Mouse (Mus musculus) heart, embryonic 16.5 days (tissue): ENCODE data around the gene Ppm1j. TPM values are rescaled to one million over a fixed set of nuclear protein-coding genes. Genes with fewer than 3 reads are reported as not detected.
"Not testable (repeated sequence)": the region's sequence is repeated elsewhere in the genome, so short reads cannot be mapped to it uniquely, and the experiment has no call there.

Experiments
- ATAC-seq: fragments of 200-750 bp; cut with Nextera tagmentation; replicated peaks from 2 replicates; pipeline ENCODE4 v1.8.0; 2017; ENCODE audit warnings: moderate number of reproducible peaks; ENCODE audit not compliant: insufficient read depth, low FRiP score; ENCODE audit errors: extremely low read depth
- H3K27ac ChIP-seq: fragments of 300-500 bp; sonication (generic); 2 replicates; pipeline ENCODE4 v1.5.1; 2014; ENCODE audit warnings: mild to moderate bottlenecking, low read length, control low read depth, moderate library complexity
- H3K27me3 ChIP-seq: fragments of 300-500 bp; sonication (generic); 2 replicates; pipeline ENCODE4 v1.6.1; 2014; ENCODE audit warnings: low read length, mixed read lengths; ENCODE audit not compliant: control insufficient read depth, insufficient read depth
- H3K36me3 ChIP-seq: fragments of 300-500 bp; sonication (generic); 2 replicates; pipeline ENCODE4 v1.6.1; 2014; ENCODE audit not compliant: control insufficient read depth, insufficient read depth
- H3K4me1 ChIP-seq: fragments of 300-500 bp; sonication (generic); 2 replicates; pipeline ENCODE4 v1.6.1; 2014; ENCODE audit warnings: low read length, mixed read lengths; ENCODE audit not compliant: control insufficient read depth, insufficient read depth
- H3K4me2 ChIP-seq: fragments of 300-500 bp; sonication (generic); 2 replicates; pipeline ENCODE4 v1.6.1; 2014; ENCODE audit warnings: low read depth, mild to moderate bottlenecking, control low read depth, low read length
- H3K4me3 ChIP-seq: fragments of 300-500 bp; sonication (generic); 2 replicates; pipeline ENCODE4 v1.5.1; 2014; ENCODE audit warnings: mild to moderate bottlenecking, control low read depth, low read length
- H3K9ac ChIP-seq: fragments of 300-500 bp; sonication (generic); 2 replicates; pipeline ENCODE4 v1.6.1; 2014; ENCODE audit warnings: low read length, control low read depth
- H3K9me3 ChIP-seq: fragments of 300-500 bp; sonication (generic); replicated peaks from 2 replicates; pipeline ENCODE4 v1.6.1; 2016; ENCODE audit warnings: low read length; ENCODE audit not compliant: control insufficient read depth
- WGBS: fragments of 180-500 bp; shearing (Covaris S2); extraction: QIAGEN DNeasy Blood & Tissue Kit; methylation state at CpG from one replicate; pipeline ENCODE4 v1.1.7; 2014; 5-methylcytosine and 5-hydroxymethylcytosine counted together
- polyA plus RNA-seq: library from polyadenylated mRNA; unstranded; fragments of >200 nt; fragmentation: Nextera tagmentation; extraction: Ambion mirVana; gene quantifications from 2 replicates; pipeline ENCODE4 v1.2.1, GENCODE M21; 2015

Gene Ppm1j
- polyA plus RNA-seq, 1 experiment from 2014 or later, result 36.9 TPM

GRCm38 (mm10) chr3:104796430-104797082 lies 15.7 kb downstream of the Ppm1j start:
- Histone ChIP-seq H3K27ac (no peak overlapping the region), H3K36me3 (peaks cover 57% of the 10 kb centered on the region), H3K9me3 (no peaks in the 10 kb centered on the region), H3K9ac (no peak overlapping the region), H3K27me3 (no peaks in the 10 kb centered on the region), H3K4me3 (no peak overlapping the region), H3K4me2 (no peak overlapping the region), H3K4me1 (peaks cover 45% of the 10 kb centered on the region)
- ATAC-seq, result no peak
- 67% methylated on average over 15 of the region's 15 CpGs for whole genome bisulfite sequencing

GRCm38 (mm10) chr3:104800681-104801080 lies 19.8 kb downstream of the Ppm1j start:
- 94% methylated on average over 11 of the region's 11 CpGs for WGBS
- Histone ChIP-seq H3K27me3 (no peaks in the 10 kb centered on the region), H3K27ac (no peak overlapping the region), H3K4me3 (no peak overlapping the region), H3K4me2 (no peak overlapping the region), H3K4me1 (peaks cover 10% of the 10 kb centered on the region), H3K9me3 (no peaks in the 10 kb centered on the region), H3K9ac (no peak overlapping the region), H3K36me3 (peaks cover 56% of the 10 kb centered on the region)
- no peak for ATAC-seq

- H3K27ac ChIP-seq, result no peak overlapping the region
- no peaks in the 10 kb centered on the region for H3K9me3 ChIP-seq
- peaks cover 49% of the 10 kb centered on the region for H3K36me3 ChIP-seq
- peaks cover 9% of the 10 kb centered on the region for H3K4me1 ChIP-seq
- 85% methylated on average over 6 of the region's 6 CpGs for WGBS
- no peak overlapping the region for H3K9ac ChIP-seq
- H3K4me3 ChIP-seq, result no peak overlapping the region
- H3K4me2 ChIP-seq, result no peak overlapping the region
- ATAC-seq, result no peak
- no peaks in the 10 kb centered on the region for H3K27me3 ChIP-seq
Observed at GRCm38 (mm10) chr3:104801481-104801880, 20.6 kb downstream of the Ppm1j start.

GRCm38 (mm10) chr3:104804312-104804711 lies 23.5 kb downstream of the Ppm1j start:
- ATAC-seq, result no peak
- Histone ChIP-seq H3K4me2 (no peak overlapping the region), H3K9me3 (no peaks in the 10 kb centered on the region), H3K4me3 (no peak overlapping the region), H3K9ac (no peak overlapping the region), H3K27me3 (no peaks in the 10 kb centered on the region), H3K36me3 (peaks cover 34% of the 10 kb centered on the region), H3K27ac (no peak overlapping the region), H3K4me1 (peaks cover 9% of the 10 kb centered on the region)
- WGBS, result 95% methylated on average over 10 of the region's 10 CpGs

GRCm38 (mm10) chr3:104805539-104805938 lies 24.7 kb downstream of the Ppm1j start:
- H3K27me3 ChIP-seq, result no peaks in the 10 kb centered on the region
- H3K4me2 ChIP-seq, result no peak overlapping the region
- 35% methylated on average over 9 of the region's 9 CpGs for WGBS
- H3K4me1 ChIP-seq, result peaks cover 9% of the 10 kb centered on the region
- H3K9me3 ChIP-seq, result no peaks in the 10 kb centered on the region
- peak; percentile 52; the same call in 1 of the 2 replicates for ATAC-seq
- no peak overlapping the region for H3K9ac ChIP-seq
- H3K4me3 ChIP-seq, result no peak overlapping the region
- no peak overlapping the region for H3K27ac ChIP-seq
- peaks cover 23% of the 10 kb centered on the region for H3K36me3 ChIP-seq

GRCm38 (mm10) chr3:104811752-104812151 lies 30.9 kb downstream of the Ppm1j start:
- Histone ChIP-seq H3K27me3 (no peaks in the 10 kb centered on the region), H3K9me3 (no peaks in the 10 kb centered on the region), H3K4me3 (no peak overlapping the region), H3K9ac (no peak overlapping the region), H3K4me2 (no peak overlapping the region), H3K27ac (no peak overlapping the region), H3K36me3 (no peaks in the 10 kb centered on the region), H3K4me1 (peaks cover 13% of the 10 kb centered on the region)
- no peak for ATAC-seq
- 28% methylated on average over 3 of the region's 3 CpGs for WGBS

- Histone ChIP-seq H3K9ac (no peak overlapping the region), H3K4me1 (peaks cover 17% of the 10 kb centered on the region), H3K36me3 (no peaks in the 10 kb centered on the region), H3K9me3 (no peaks in the 10 kb centered on the region), H3K27me3 (no peaks in the 10 kb centered on the region), H3K4me3 (no peak overlapping the region), H3K4me2 (no peak overlapping the region), H3K27ac (no peak overlapping the region)
- 84% methylated on average over 4 of the region's 4 CpGs for WGBS
- no peak for ATAC-seq
Observed at GRCm38 (mm10) chr3:104812254-104812653, 31.4 kb downstream of the Ppm1j start.

GRCm38 (mm10) chr3:104813227-104813626 lies 32.4 kb downstream of the Ppm1j start:
- 94% methylated on average over 7 of the region's 7 CpGs for WGBS
- not testable (repeated sequence) for H3K9ac ChIP-seq, H3K27ac ChIP-seq, H3K4me2 ChIP-seq, H3K27me3 ChIP-seq, H3K9me3 ChIP-seq, H3K36me3 ChIP-seq, H3K4me3 ChIP-seq, ATAC-seq
- peaks cover 17% of the 10 kb centered on the region for H3K4me1 ChIP-seq

- Histone ChIP-seq H3K36me3 (no peaks in the 10 kb centered on the region), H3K4me3 (no peak overlapping the region), H3K9ac (no peak overlapping the region), H3K4me2 (no peak overlapping the region), H3K27me3 (no peaks in the 10 kb centered on the region), H3K4me1 (peaks cover 28% of the 10 kb centered on the region), H3K27ac (no peak overlapping the region), H3K9me3 (no peaks in the 10 kb centered on the region)
- 96% methylated on average over 1 of the region's 1 CpGs for WGBS
- no peak for ATAC-seq
Observed at GRCm38 (mm10) chr3:104814746-104815145, 33.9 kb downstream of the Ppm1j start.
